Mouse (Mus musculus) CH12.LX (cell line): Measurements from ENCODE around the gene Nop16. TPM values are rescaled to one million over a fixed set of nuclear protein-coding genes. Genes with fewer than 3 reads are reported as not detected.

Experiments used
- DNase-seq: peaks from one replicate; pipeline ENCODE4 v3.0.0-alpha.2; 2013; ENCODE audit errors: extremely low read depth
- H3K27ac ChIP-seq: 2 replicates; pipeline ENCODE4 v1.5.1; 2012; ENCODE audit warnings: low read depth, mild to moderate bottlenecking, control low read depth, moderate library complexity; ENCODE audit not compliant: insufficient read depth
- H3K27me3 ChIP-seq: replicated peaks from 2 replicates; pipeline ENCODE3; 2012; ENCODE audit warnings: inconsistent platforms
- H3K36me3 ChIP-seq, 2 experiments: replicated peaks in 1 of 2; 2 replicates each; pipeline versions ENCODE3 to v1.6.1; 2012; ENCODE audit warnings: inconsistent platforms in 1 of 2, low read length in 1 of 2, mild to moderate bottlenecking in 1 of 2, mixed read lengths in 1 of 2, moderate library complexity in 1 of 2; ENCODE audit not compliant: control insufficient read depth in 1 of 2, insufficient read depth in 1 of 2
- H3K4me1 ChIP-seq, 2 experiments: 2 replicates each; pipeline ENCODE4 v1.6.1; 2012; ENCODE audit warnings: inconsistent platforms in 1 of 2, moderate library complexity in 1 of 2; ENCODE audit not compliant: insufficient read depth in 2 of 2, control insufficient read depth in 1 of 2
- H3K4me2 ChIP-seq: 2 replicates; pipeline ENCODE4 v1.6.1; 2012; ENCODE audit warnings: low read depth, mild to moderate bottlenecking, control low read depth; ENCODE audit not compliant: poor library complexity, insufficient read depth, severe bottlenecking
- H3K4me3 ChIP-seq, 3 experiments: fragments of 150-350 bp in 1 of 3; sonication (generic) in 1 of 3; replicated peaks in 1 of 3; 2 replicates each; pipeline versions ENCODE3 to v1.5.1; 2011 to 2012; ENCODE audit warnings: low read depth in 2 of 3, low read length in 2 of 3, mild to moderate bottlenecking in 2 of 3, moderate library complexity in 2 of 3, control low read depth in 1 of 3, improper control_type of control experiment in 1 of 3, inconsistent platforms in 1 of 3, mixed read lengths in 1 of 3; ENCODE audit not compliant: poor library complexity in 1 of 3
- H3K79me2 ChIP-seq: replicated peaks from 2 replicates; pipeline ENCODE4 v1.6.1; 2012; ENCODE audit warnings: mild to moderate bottlenecking, moderate library complexity; ENCODE audit not compliant: control insufficient read depth, poor library complexity, insufficient read depth, severe bottlenecking; ENCODE audit errors: extremely low read depth
- H3K9ac ChIP-seq: 2 replicates; pipeline ENCODE4 v1.6.1; 2012; ENCODE audit warnings: low read depth, mild to moderate bottlenecking, control low read depth, moderate library complexity; ENCODE audit not compliant: insufficient read depth
- H3K9me3 ChIP-seq: replicated peaks from 2 replicates; pipeline ENCODE3; 2012; ENCODE audit warnings: low read length, inconsistent platforms, mixed read lengths
- CHD1 ChIP-seq: IDR thresholded peaks from 2 replicates; pipeline ENCODE4 v1.6.1; 2012; ENCODE audit warnings: low read depth, low read length, improper control_type of control experiment, inconsistent platforms
- CHD2 ChIP-seq: IDR thresholded peaks from 2 replicates; pipeline ENCODE4 v1.6.1; 2011; ENCODE audit warnings: low read length, improper control_type of control experiment
- CTCF ChIP-seq, 2 experiments: IDR thresholded peaks in 1 of 2; conservative IDR thresholded peaks in 1 of 2; 2 replicates each; pipeline ENCODE4 v1.5.1; 2011 to 2012; ENCODE audit warnings: low read depth in 2 of 2, low read length in 2 of 2, improper control_type of control experiment in 1 of 2, inconsistent platforms in 1 of 2, mild to moderate bottlenecking in 1 of 2, moderate library complexity in 1 of 2
- E2F4 ChIP-seq: IDR thresholded peaks from 2 replicates; pipeline ENCODE4 v1.6.1; 2011; ENCODE audit warnings: low read depth, low read length, improper control_type of control experiment; ENCODE audit not compliant: insufficient replicate concordance
- GABPA ChIP-seq: IDR thresholded peaks from 2 replicates; pipeline ENCODE4 v1.6.1; 2012; ENCODE audit warnings: low read depth, low read length, improper control_type of control experiment, inconsistent platforms; ENCODE audit not compliant: insufficient replicate concordance
- HCFC1 ChIP-seq: IDR thresholded peaks from 2 replicates; pipeline ENCODE4 v1.6.1; 2012; ENCODE audit warnings: low read depth, mild to moderate bottlenecking, inconsistent platforms, low read length, improper control_type of control experiment
- IRF4 ChIP-seq: IDR thresholded peaks from 2 replicates; pipeline ENCODE4 v1.6.1; 2014; ENCODE audit warnings: low read depth, mild to moderate bottlenecking, inconsistent platforms, low read length, improper control_type of control experiment
- JUN ChIP-seq: IDR thresholded peaks from 2 replicates; pipeline ENCODE4 v1.6.1; 2011; ENCODE audit warnings: low read depth, mild to moderate bottlenecking, low read length, improper control_type of control experiment, moderate library complexity; ENCODE audit not compliant: insufficient read depth
- JUND ChIP-seq: conservative IDR thresholded peaks from 2 replicates; pipeline ENCODE4 v1.6.1; 2011; ENCODE audit warnings: low read depth, low read length, improper control_type of control experiment
- MAFK ChIP-seq: IDR thresholded peaks from 2 replicates; pipeline ENCODE4 v1.6.1; 2011; ENCODE audit warnings: low read length, improper control_type of control experiment; ENCODE audit not compliant: insufficient replicate concordance
- MAX ChIP-seq: IDR thresholded peaks from 2 replicates; pipeline ENCODE4 v1.6.1; 2011; ENCODE audit warnings: low read length, improper control_type of control experiment
- MAZ ChIP-seq: IDR thresholded peaks from 2 replicates; pipeline ENCODE4 v1.6.1; 2012; ENCODE audit warnings: low read depth, mild to moderate bottlenecking, inconsistent platforms, low read length, improper control_type of control experiment, moderate library complexity
- MEF2A ChIP-seq: IDR thresholded peaks from 2 replicates; pipeline ENCODE4 v1.6.1; 2014; ENCODE audit warnings: low read depth, mild to moderate bottlenecking, inconsistent platforms, low read length, improper control_type of control experiment, borderline replicate concordance
- MXI1 ChIP-seq: IDR thresholded peaks from 2 replicates; pipeline ENCODE4 v1.6.1; 2011; ENCODE audit warnings: mild to moderate bottlenecking, low read depth, low read length, improper control_type of control experiment
- NRF1 ChIP-seq: IDR thresholded peaks from 2 replicates; pipeline ENCODE4 v1.6.1; 2014; ENCODE audit warnings: low read depth, mild to moderate bottlenecking, inconsistent platforms, low read length, improper control_type of control experiment, moderate library complexity
- RAD21 ChIP-seq: IDR thresholded peaks from 2 replicates; pipeline ENCODE4 v1.6.1; 2011; ENCODE audit warnings: low read depth, mild to moderate bottlenecking, low read length, improper control_type of control experiment, moderate library complexity
- RCOR1 ChIP-seq: conservative IDR thresholded peaks from 2 replicates; pipeline ENCODE4 v1.6.1; 2012; ENCODE audit warnings: low read depth, mild to moderate bottlenecking, inconsistent platforms, low read length, improper control_type of control experiment
- TBP ChIP-seq: conservative IDR thresholded peaks from 2 replicates; pipeline ENCODE4 v1.6.1; 2011; ENCODE audit warnings: low read depth, low read length, improper control_type of control experiment
- TCF12 ChIP-seq: IDR thresholded peaks from 2 replicates; pipeline ENCODE4 v1.6.1; 2014; ENCODE audit warnings: low read depth, mild to moderate bottlenecking, inconsistent platforms, low read length, improper control_type of control experiment
- USF1 ChIP-seq: IDR thresholded peaks from 2 replicates; pipeline ENCODE4 v1.6.1; 2014; ENCODE audit warnings: low read depth, mild to moderate bottlenecking, inconsistent platforms, low read length, improper control_type of control experiment
- ZC3H11A ChIP-seq: IDR thresholded peaks from 2 replicates; pipeline ENCODE4 v1.6.1; 2012; ENCODE audit warnings: low read depth, mild to moderate bottlenecking, inconsistent platforms, low read length, improper control_type of control experiment
- ZMIZ1 ChIP-seq: IDR thresholded peaks from 2 replicates; pipeline ENCODE4 v1.6.1; 2012; ENCODE audit warnings: low read depth, mild to moderate bottlenecking, inconsistent platforms, low read length, improper control_type of control experiment
- ZNF384 ChIP-seq: IDR thresholded peaks from 2 replicates; pipeline ENCODE4 v1.6.1; 2012; ENCODE audit warnings: low read depth, low read length, improper control_type of control experiment, inconsistent platforms
- dilution Hi-C: fragments of 300-500 bp; cut with MboI; formaldehyde crosslinking; loops from 2 replicates; pipeline ENCODE4 v1.14.3; 2020; ENCODE audit warnings: low sequenced_read_pairs; ENCODE audit not compliant: extremely low pct_unique_long_range_greater_than_20kb, extremely low pct_ligation_motif_present
- in situ Hi-C: fragments of 300-500 bp; cut with MboI; formaldehyde crosslinking; loops from 3 replicates; pipeline ENCODE4 v1.14.3; 2019; ENCODE audit warnings: low sequenced_read_pairs, low pct_ligation_motif_present, low pct_unique_long_range_greater_than_20kb, mixed read lengths
- polyA plus RNA-seq: library from polyadenylated mRNA; unstranded; fragments of >175 nt; gene quantifications from 2 replicates; pipeline ENCODE4 v1.2.1, GENCODE M21; 2012; ENCODE audit warnings: low read depth; ENCODE audit not compliant: insufficient read length
- total RNA-seq, 2 experiments: library from RNA; depleted of rRNA; stranded (reverse); fragments of 300-350 nt in 1 of 2; fragments of >200 nt in 1 of 2; gene quantifications; 2 replicates each; pipeline ENCODE4 v1.2.3; 2012 to 2014

Nop16 gene
- total and polyA plus RNA-seq, 3 experiments, result 100 to 187 (median 127) TPM

DNA sequence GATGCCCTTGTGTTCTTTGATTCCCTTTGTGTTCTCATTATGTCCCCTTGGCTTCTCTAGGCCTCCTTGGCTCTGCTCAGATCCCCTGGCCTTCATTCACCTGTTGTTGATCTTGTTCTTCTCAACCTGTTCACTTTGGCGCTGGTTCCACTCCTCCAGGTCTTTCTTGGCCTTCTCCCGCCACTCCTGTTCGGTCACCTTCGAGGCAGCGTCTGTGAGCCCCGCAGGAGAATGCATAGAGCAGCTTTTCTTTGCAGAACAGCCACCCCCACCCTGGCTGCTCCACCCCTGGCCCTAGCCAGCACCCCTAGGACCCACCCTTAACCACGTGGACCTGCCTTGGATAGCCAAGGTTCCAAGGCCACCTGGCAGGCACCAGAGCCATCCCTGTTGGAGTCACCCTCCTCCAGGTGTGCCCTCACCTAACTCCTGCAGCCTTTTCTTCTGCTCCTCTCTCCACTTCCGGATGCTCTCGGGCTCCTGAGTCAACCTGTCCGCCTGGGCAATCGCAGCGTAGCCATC lies 8.8 kb upstream of the Nop16 start:
- DNase-seq, result no peak
- H3K4me1 ChIP-seq, result no peaks in the 10 kb centered on the region
- dilution Hi-C loops, result no loop called here
- no peaks in the 10 kb centered on the region for H3K79me2 ChIP-seq
- no peak overlapping the region for H3K4me3 ChIP-seq
- TF ChIP-seq MAX (no peak), ZMIZ1 (no peak), USF1 (no peak), IRF4 (no peak), TCF12 (no peak), MEF2A (no peak), CHD2 (no peak), MXI1 (no peak), MAZ (no peak), NRF1 (no peak), MAFK (no peak), ZNF384 (no peak), HCFC1 (no peak), CHD1 (no peak), CTCF (conservative IDR thresholded peaks at IDR 0.05 in 1 of 2, IDR thresholded peaks at IDR 0.05 in 1 of 2; ENCODE audit: low read depth in 2 of 2, low read length in 2 of 2) (no peak), TBP (no peak)
- H3K27ac ChIP-seq, result no peak overlapping the region
- in situ Hi-C loops, result no loop called here
- H3K9me3 ChIP-seq, result no peaks in the 10 kb centered on the region
- H3K36me3 ChIP-seq, result peaks cover 11 to 70% of the 10 kb centered on the region in 2 experiments
- no peaks in the 10 kb centered on the region for H3K27me3 ChIP-seq
- no peak overlapping the region for H3K4me2 ChIP-seq
- no peak overlapping the region for H3K9ac ChIP-seq

DNA sequence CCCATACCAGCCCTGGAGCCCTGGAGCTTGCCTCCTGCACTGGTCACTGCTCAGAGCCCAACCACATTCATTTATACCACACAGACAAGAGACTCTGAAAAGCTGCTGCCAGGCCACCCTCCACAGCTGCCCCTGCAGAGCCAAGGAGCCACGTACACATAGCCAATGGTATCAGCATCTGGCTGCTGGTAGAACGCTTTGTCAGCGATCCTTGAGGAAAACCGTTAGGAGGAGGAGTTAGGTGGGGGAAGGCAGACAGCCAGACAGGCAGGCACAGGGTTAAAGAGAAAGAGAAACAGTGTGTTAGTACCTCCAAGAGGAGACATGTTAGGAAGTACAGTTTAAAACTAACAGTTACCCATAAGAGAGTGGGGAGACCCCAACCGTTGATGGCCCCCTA lies 7.0 kb upstream of the Nop16 start:
- dilution Hi-C loops, result no loop called here
- H3K36me3 ChIP-seq, result peaks cover 11 to 81% of the 10 kb centered on the region in 2 experiments

More for the DNA sequence above, 7.0 kb upstream of the Nop16 start:
- no peak for DNase-seq
- no peaks in the 10 kb centered on the region for H3K79me2 ChIP-seq
- TF ChIP-seq MEF2A, result no peak
- TF ChIP-seq ZC3H11A, result no peak
- no peak for TF ChIP-seq JUND
- no peak for TF ChIP-seq ZNF384
- no peak for TF ChIP-seq RCOR1
- no peak for TF ChIP-seq RAD21
- no peak for TF ChIP-seq E2F4
- TF ChIP-seq MAZ, result no peak
- TF ChIP-seq TCF12, result no peak
- TF ChIP-seq GABPA, result no peak
- TF ChIP-seq JUN, result no peak
- H3K4me1 ChIP-seq, result peaks cover 0 to 3% of the 10 kb centered on the region in 2 experiments; a peak in 2 of 4 replicates
- H3K4me2 ChIP-seq, result no peak overlapping the region
- no peak overlapping the region for H3K4me3 ChIP-seq
- H3K27ac ChIP-seq, result no peak overlapping the region
- in situ Hi-C loops, result no loop called here
- no peaks in the 10 kb centered on the region for H3K9me3 ChIP-seq
- H3K27me3 ChIP-seq, result no peaks in the 10 kb centered on the region
- H3K9ac ChIP-seq, result no peak overlapping the region
